ENCODE assay signal across 24 mouse cellular contexts in the genomic region with DNA sequence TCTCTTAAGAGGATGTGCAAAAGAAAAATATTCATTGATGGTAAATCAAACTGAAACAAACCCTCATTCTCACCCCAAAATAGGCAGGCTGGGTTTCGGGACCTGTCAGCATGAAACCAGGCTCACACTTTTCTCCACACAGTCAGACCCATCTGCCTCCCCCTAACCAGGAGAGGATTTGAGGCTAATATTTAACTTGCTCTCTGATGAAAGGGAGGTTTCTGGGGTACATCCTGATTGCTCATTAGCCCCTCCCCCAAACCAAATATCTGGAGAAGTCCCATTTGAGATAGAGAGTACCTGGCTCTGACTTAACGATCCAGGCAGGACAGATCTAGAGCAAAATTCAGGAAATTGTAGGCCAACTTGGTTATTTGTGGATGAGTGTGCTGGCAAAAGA.
"Had no signal": no experiment of that assay in that cellular context is flagged by ENCODE, and none has a peak within 500 bp of the region (broad histone marks: within the 10 kb centered on the region; RNA-seq: fewer than 3 reads in every experiment).

No protein-coding gene starts in this region.

- DNase-seq: gastrocnemius, adult 2 months; gastrocnemius, postnatal 10 days; gastrocnemius, postnatal 25 days; heart, adult 18-20 months; heart, postnatal 10 days; heart, postnatal 4 days; kidney, adult 18-20 months; kidney, postnatal 10 days; kidney, postnatal 25 days; layer of hippocampus, adult 9-11 months; layer of hippocampus, postnatal 36 days; left cerebral cortex, postnatal 4 days had no signal

- H3K4me3 ChIP-seq: gastrocnemius, adult 2 months; heart, embryonic 10.5 days; heart, embryonic 12.5 days; hindbrain, embryonic 10.5 days; hindbrain, embryonic 12.5 days; intestine, embryonic 15.5 days; limb, embryonic 13.5 days; limb, embryonic 15.5 days had no signal

- H3K9me3 ChIP-seq: heart, embryonic 10.5 days; heart, embryonic 12.5 days; hindbrain, embryonic 10.5 days; hindbrain, embryonic 12.5 days; intestine, embryonic 15.5 days; limb, embryonic 13.5 days; limb, embryonic 15.5 days had no signal

- ATAC-seq: hindbrain, embryonic 16.5 days; inflammation-experienced regulatory T-cells, adult 6 months; intestine, embryonic 15.5 days; intestine, postnatal 0 days had no signal

- H3K4me2 ChIP-seq: heart, embryonic 12.5 days; hindbrain, embryonic 12.5 days; hindbrain, embryonic 14.5 days; intestine, embryonic 15.5 days; limb, embryonic 13.5 days; limb, embryonic 15.5 days had no signal

- H3K9ac ChIP-seq: heart, embryonic 12.5 days; hindbrain, embryonic 12.5 days; hindbrain, embryonic 14.5 days; intestine, embryonic 15.5 days; limb, embryonic 13.5 days; limb, embryonic 15.5 days; liver, embryonic 14.5 days had no signal

- H3K27me3 ChIP-seq: heart, embryonic 12.5 days; hindbrain, embryonic 12.5 days; intestine, embryonic 15.5 days; limb, embryonic 15.5 days had no signal

- H3K4me1 ChIP-seq: intestine, embryonic 15.5 days had no signal

- H3K27ac ChIP-seq: gastrocnemius, adult 2 months; heart, embryonic 10.5 days; hindbrain, embryonic 10.5 days; hindbrain, embryonic 12.5 days; hindbrain, embryonic 14.5 days; intestine, embryonic 15.5 days; limb, embryonic 13.5 days; limb, embryonic 15.5 days; liver, embryonic 14.5 days had no signal

- H3K36me3 ChIP-seq: heart, embryonic 10.5 days; heart, embryonic 12.5 days; hindbrain, embryonic 10.5 days; hindbrain, embryonic 12.5 days; intestine, embryonic 15.5 days; limb, embryonic 13.5 days; limb, embryonic 15.5 days had no signal
